Mouse (Mus musculus) MEL (cell line): ENCODE data around the gene Sdr39u1. TPM values are rescaled to one million over a fixed set of nuclear protein-coding genes. Genes with fewer than 3 reads are reported as not detected.

Experiments used
- DNase-seq: peaks from one replicate; pipeline ENCODE4 v3.0.0; 2011; ENCODE audit warnings: low read depth, low spot score
- H3K27ac ChIP-seq: 2 replicates; pipeline ENCODE4 v1.5.1; 2012; ENCODE audit warnings: low read depth, mild to moderate bottlenecking, control low read depth, low read length, moderate library complexity; ENCODE audit not compliant: control insufficient read depth
- H3K27me3 ChIP-seq, 2 experiments: fragments of 150-350 bp in 1 of 2; sonication (generic) in 1 of 2; 2 replicates each; pipeline ENCODE4 v1.6.1; 2012; ENCODE audit warnings: low read length in 2 of 2, mild to moderate bottlenecking in 2 of 2, improper control_type of control experiment in 1 of 2, moderate library complexity in 1 of 2; ENCODE audit not compliant: insufficient read depth in 2 of 2, control insufficient read depth in 1 of 2
- H3K36me3 ChIP-seq, 2 experiments: 2 replicates each; pipeline ENCODE4 v1.6.1; 2012 to 2014; ENCODE audit warnings: low read length in 2 of 2, improper control_type of control experiment in 1 of 2, inconsistent platforms in 1 of 2, mild to moderate bottlenecking in 1 of 2; ENCODE audit not compliant: insufficient read depth in 2 of 2, control insufficient read depth in 1 of 2
- H3K4me1 ChIP-seq, 2 experiments: fragments of 150-350 bp in 1 of 2; sonication (generic) in 1 of 2; 2 replicates each; pipeline ENCODE4 v1.6.1; 2012; ENCODE audit warnings: low read length in 2 of 2, improper control_type of control experiment in 1 of 2, mild to moderate bottlenecking in 1 of 2; ENCODE audit not compliant: insufficient read depth in 2 of 2, control insufficient read depth in 1 of 2
- H3K4me3 ChIP-seq, 2 experiments: fragments of 150-350 bp in 1 of 2; sonication (generic) in 1 of 2; 2 replicates each; pipeline ENCODE4 v1.5.1; 2012; ENCODE audit warnings: low read depth in 2 of 2, low read length in 2 of 2, mild to moderate bottlenecking in 2 of 2, moderate library complexity in 2 of 2, control low read depth in 1 of 2, improper control_type of control experiment in 1 of 2; ENCODE audit not compliant: control insufficient read depth in 1 of 2, insufficient read depth in 1 of 2
- H3K79me2 ChIP-seq: 2 replicates; pipeline ENCODE4 v1.6.1; 2012; ENCODE audit warnings: mild to moderate bottlenecking, low read length, moderate library complexity; ENCODE audit not compliant: control insufficient read depth, poor library complexity, insufficient read depth
- H3K9ac ChIP-seq: 2 replicates; pipeline ENCODE4 v1.6.1; 2012; ENCODE audit warnings: low read depth, mild to moderate bottlenecking, control low read depth, low read length, moderate library complexity; ENCODE audit not compliant: control insufficient read depth, poor library complexity, severe bottlenecking
- H3K9me3 ChIP-seq: fragments of 150-350 bp; sonication (generic); replicated peaks from 2 replicates; pipeline ENCODE4 v1.6.1; 2012; ENCODE audit warnings: mild to moderate bottlenecking, low read length, improper control_type of control experiment, moderate library complexity; ENCODE audit not compliant: insufficient read depth
- BHLHE40 ChIP-seq: IDR thresholded peaks from 2 replicates; pipeline ENCODE4 v1.6.1; 2012; ENCODE audit warnings: low read depth, mild to moderate bottlenecking, inconsistent platforms, low read length, improper control_type of control experiment, borderline replicate concordance
- CTCF ChIP-seq, 3 experiments: IDR thresholded peaks in 2 of 3; conservative IDR thresholded peaks in 1 of 3; 2 replicates each; pipeline ENCODE4 v1.5.1; 2011 to 2012; ENCODE audit warnings: low read length in 3 of 3, low read depth in 2 of 3, mild to moderate bottlenecking in 2 of 3, improper control_type of control experiment in 1 of 3, inconsistent platforms in 1 of 3, mixed read lengths in 1 of 3, moderate library complexity in 1 of 3; ENCODE audit not compliant: control insufficient read depth in 1 of 3, insufficient read depth in 1 of 3, poor library complexity in 1 of 3, severe bottlenecking in 1 of 3
- E2F4 ChIP-seq: IDR thresholded peaks from 2 replicates; pipeline ENCODE4 v1.6.1; 2011; ENCODE audit warnings: low read depth, low read length, improper control_type of control experiment, borderline replicate concordance
- EP300 ChIP-seq, 2 experiments: IDR thresholded peaks; 2 replicates each; pipeline ENCODE4 v1.6.1; 2011; ENCODE audit warnings: improper control_type of control experiment in 2 of 2, low read length in 2 of 2, low read depth in 1 of 2, mild to moderate bottlenecking in 1 of 2
- MAX ChIP-seq: IDR thresholded peaks from 2 replicates; pipeline ENCODE4 v1.6.1; 2011; ENCODE audit warnings: low read length, improper control_type of control experiment
- MEF2A ChIP-seq: IDR thresholded peaks from 2 replicates; pipeline ENCODE4 v1.6.1; 2014; ENCODE audit warnings: low read depth, mild to moderate bottlenecking, inconsistent platforms, low read length, improper control_type of control experiment; ENCODE audit not compliant: poor library complexity, insufficient replicate concordance, severe bottlenecking; ENCODE audit errors: extremely low read depth
- MXI1 ChIP-seq: IDR thresholded peaks from 2 replicates; pipeline ENCODE4 v1.6.1; 2011; ENCODE audit warnings: mild to moderate bottlenecking, low read depth, low read length, improper control_type of control experiment
- MYB ChIP-seq: IDR thresholded peaks from 2 replicates; pipeline ENCODE4 v1.6.1; 2011; ENCODE audit warnings: mild to moderate bottlenecking, low read depth, low read length, improper control_type of control experiment
- MYC ChIP-seq: IDR thresholded peaks from 2 replicates; pipeline ENCODE4 v1.6.1; 2011; ENCODE audit warnings: low read depth, mild to moderate bottlenecking, low read length, improper control_type of control experiment, moderate library complexity
- POLR2AphosphoS2 ChIP-seq: IDR thresholded peaks from 2 replicates; pipeline ENCODE4 v1.6.1; 2011; ENCODE audit warnings: low read length, improper control_type of control experiment
- RAD21 ChIP-seq: IDR thresholded peaks from 2 replicates; pipeline ENCODE4 v1.6.1; 2011; ENCODE audit warnings: mild to moderate bottlenecking, low read depth, low read length, improper control_type of control experiment
- SIN3A ChIP-seq: IDR thresholded peaks from 2 replicates; pipeline ENCODE4 v1.6.1; 2012; ENCODE audit warnings: low read length, improper control_type of control experiment, inconsistent platforms
- SMC3 ChIP-seq: IDR thresholded peaks from 2 replicates; pipeline ENCODE4 v1.6.1; 2011; ENCODE audit warnings: low read depth, low read length, improper control_type of control experiment
- TAL1 ChIP-seq: IDR thresholded peaks from 2 replicates; pipeline ENCODE4 v1.6.1; 2012; ENCODE audit warnings: mild to moderate bottlenecking, inconsistent platforms, low read length, moderate library complexity, mixed read lengths
- TBP ChIP-seq: IDR thresholded peaks from 2 replicates; pipeline ENCODE4 v1.8.0; 2011; ENCODE audit warnings: low read depth, low read length, improper control_type of control experiment
- TCF12 ChIP-seq: IDR thresholded peaks from 2 replicates; pipeline ENCODE4 v1.6.1; 2014; ENCODE audit warnings: low read depth, mild to moderate bottlenecking, inconsistent platforms, low read length, improper control_type of control experiment, moderate library complexity
- UBTF ChIP-seq: IDR thresholded peaks from 2 replicates; pipeline ENCODE4 v1.6.1; 2012; ENCODE audit warnings: low read depth, mild to moderate bottlenecking, inconsistent platforms, low read length, improper control_type of control experiment, moderate library complexity, borderline replicate concordance; ENCODE audit not compliant: insufficient read depth
- USF2 ChIP-seq, 2 experiments: IDR thresholded peaks; 2 replicates each; pipeline ENCODE4 v1.6.1; 2011 to 2012; ENCODE audit warnings: improper control_type of control experiment in 2 of 2, low read length in 2 of 2, borderline replicate concordance in 1 of 2, inconsistent platforms in 1 of 2, low read depth in 1 of 2, mild to moderate bottlenecking in 1 of 2; ENCODE audit not compliant: insufficient read depth in 1 of 2
- ZC3H11A ChIP-seq: IDR thresholded peaks from 2 replicates; pipeline ENCODE4 v1.6.1; 2012; ENCODE audit warnings: low read depth, mild to moderate bottlenecking, inconsistent platforms, low read length, improper control_type of control experiment
- ZKSCAN1 ChIP-seq: IDR thresholded peaks from 2 replicates; pipeline ENCODE4 v1.6.1; 2012; ENCODE audit warnings: low read depth, mild to moderate bottlenecking, inconsistent platforms, low read length, improper control_type of control experiment, moderate library complexity
- polyA plus RNA-seq, 2 experiments: library from polyadenylated mRNA; stranded (reverse) in 1 of 2; unstranded in 1 of 2; fragments of >175 nt in 1 of 2; fragments of >200 nt in 1 of 2; gene quantifications; 2 replicates each; pipeline versions ENCODE4 v1.2.1 to v1.2.4; 2012; ENCODE audit warnings: low replicate concordance in 2 of 2, low read depth in 1 of 2; ENCODE audit not compliant: insufficient read length in 2 of 2, insufficient read depth in 1 of 2, missing spikeins in 1 of 2
- total RNA-seq: library from RNA; depleted of rRNA; stranded (reverse); fragments of 300-350 nt; gene quantifications from 2 replicates; pipeline ENCODE4 v1.2.3, GENCODE M21; 2012

Sdr39u1 gene
- total and polyA plus RNA-seq, 3 experiments, result 1.1 to 2.3 TPM; not detected in 1

DNA sequence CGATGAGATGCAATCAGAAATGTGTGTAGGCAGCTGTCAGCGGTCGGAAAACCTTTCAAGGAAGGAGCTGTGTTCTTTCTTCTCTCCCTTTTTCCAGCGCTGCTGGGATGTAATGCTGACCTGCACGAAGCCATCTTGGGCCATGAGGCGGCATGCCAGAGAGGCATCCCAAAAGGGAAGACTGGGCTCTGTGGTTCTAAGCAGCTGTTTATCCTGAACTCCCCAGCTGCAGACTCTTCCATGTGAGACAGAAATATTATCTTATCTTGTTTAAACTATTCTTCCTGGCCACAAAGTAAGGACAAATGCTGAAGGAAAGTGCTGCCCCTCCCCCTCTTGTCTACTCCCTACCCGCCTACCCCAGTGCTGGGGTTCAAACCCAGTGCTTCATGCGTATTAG, 19.1 kb downstream of the Sdr39u1 start (continued):
- TF ChIP-seq MXI1 (0 out of 2 replicates have a peak, but pooled peaks have one; percentile 42), UBTF (no peak), BHLHE40 (peak; percentile 72; the same call in 1 of the 2 replicates), POLR2AphosphoS2 (no peak), TAL1 (peak; percentile 76), MAX (no peak), E2F4 (no peak), EP300 (IDR thresholded peaks at IDR 0.05; ENCODE audit: low read depth in 1 of 2, low read length in 2 of 2) (peak; percentile 87 to 89), USF2 (IDR thresholded peaks at IDR 0.05; ENCODE audit: borderline replicate concordance in 1 of 2, insufficient read depth in 1 of 2, low read depth in 1 of 2, low read length in 2 of 2) (no peak), ZC3H11A (no peak), ZKSCAN1 (no peak), SIN3A (peak; percentile 68)

DNA sequence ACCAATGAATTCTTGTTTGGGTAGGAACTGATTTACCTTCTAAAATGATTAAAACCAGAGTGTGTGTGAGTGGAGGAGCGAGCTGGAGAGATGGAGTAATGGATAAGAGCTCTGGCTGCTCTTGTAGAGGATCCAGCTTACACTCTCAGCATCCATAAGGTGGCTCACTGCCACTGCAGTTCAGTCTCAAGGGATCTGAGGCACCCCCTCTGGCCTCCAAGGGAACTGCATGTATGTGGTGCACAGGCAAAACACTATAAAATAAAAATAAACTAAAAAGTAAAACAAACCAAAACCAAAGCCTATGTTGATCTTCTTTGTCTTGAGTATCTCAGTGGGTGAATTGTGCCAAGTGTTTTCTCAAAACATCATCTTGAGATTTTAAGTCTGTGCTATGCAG, 20.5 kb downstream of the Sdr39u1 start:
- peak; percentile 82 for DNase-seq
- no peak overlapping the region for H3K27ac ChIP-seq
- TF ChIP-seq SIN3A, result peak; percentile 45; the same call in 1 of the 2 replicates
- TF ChIP-seq MAX, result no peak
- peak; percentile 61 to 88 (median 72) for TF ChIP-seq CTCF (IDR thresholded peaks at IDR 0.05 in 2 of 3, conservative IDR thresholded peaks at IDR 0.05 in 1 of 3; ENCODE audit: control insufficient read depth in 1 of 3, insufficient read depth in 1 of 3, low read depth in 2 of 3, low read length in 3 of 3, poor library complexity in 1 of 3, severe bottlenecking in 1 of 3)
- 0 out of 2 replicates have a peak, but pooled peaks have one; percentile 41 for TF ChIP-seq TCF12
- no peak for TF ChIP-seq MEF2A
- peak; percentile 31; the same call in 1 of the 2 replicates for TF ChIP-seq SMC3
- TF ChIP-seq ZC3H11A, result peak; percentile 6; the same call in 1 of the 2 replicates
- peak; percentile 12 for TF ChIP-seq RAD21
- TF ChIP-seq ZKSCAN1, result peak; percentile 98
- TF ChIP-seq MYC, result peak; percentile 64; the same call in 1 of the 2 replicates
- TF ChIP-seq MYB, result no peak
- TF ChIP-seq TBP, result no peak
- no peak overlapping the region for H3K4me3 ChIP-seq
- H3K9ac ChIP-seq, result no peak overlapping the region
- H3K9me3 ChIP-seq, result no peaks in the 10 kb centered on the region
- peaks cover 4 to 29% of the 10 kb centered on the region in 2 experiments for H3K4me1 ChIP-seq
- no peaks in the 10 kb centered on the region for H3K27me3 ChIP-seq
- H3K79me2 ChIP-seq, result no peaks in the 10 kb centered on the region
- peaks cover 0 to 7% of the 10 kb centered on the region in 2 experiments; a peak in 2 of 4 replicates for H3K36me3 ChIP-seq
